Mouse (Mus musculus) embryonic facial prominence, embryonic 10.5 days (tissue): ENCODE data around the gene Guca1b. TPM values are rescaled to one million over a fixed set of nuclear protein-coding genes. Genes with fewer than 3 reads are reported as not detected.
A peak's percentile ranks its signal among the peaks of the same experiment; 100 is the strongest.
"Not testable (repeated sequence)": the region's sequence is repeated elsewhere in the genome, so short reads cannot be mapped to it uniquely, and the experiment has no call there.

ENCODE experiments used
- DNase-seq: peaks from one replicate; pipeline ENCODE4 v3.0.0-alpha.2; 2017; ENCODE audit warnings: low spot score
- H3K27ac ChIP-seq: fragments of 300-500 bp; sonication (generic); replicated peaks from 2 replicates; pipeline ENCODE4 v1.5.1; 2016; ENCODE audit warnings: mild to moderate bottlenecking
- H3K27me3 ChIP-seq: fragments of 300-500 bp; sonication (generic); replicated peaks from 2 replicates; pipeline ENCODE4 v1.6.1; 2016; ENCODE audit warnings: low read depth, mild to moderate bottlenecking; ENCODE audit not compliant: poor library complexity, severe bottlenecking
- H3K36me3 ChIP-seq: fragments of 300-500 bp; sonication (generic); replicated peaks from 2 replicates; pipeline ENCODE4 v1.6.1; 2016; ENCODE audit warnings: mild to moderate bottlenecking, moderate library complexity
- H3K4me1 ChIP-seq: fragments of 300-500 bp; sonication (generic); 2 replicates; pipeline ENCODE4 v1.6.1; 2016
- H3K4me3 ChIP-seq: fragments of 300-500 bp; sonication (generic); 2 replicates; pipeline ENCODE4 v1.5.1; 2016; ENCODE audit warnings: mild to moderate bottlenecking, moderate library complexity
- H3K9me3 ChIP-seq: fragments of 300-500 bp; sonication (generic); 2 replicates; pipeline ENCODE4 v1.6.1; 2016; ENCODE audit warnings: mild to moderate bottlenecking
- WGBS: fragments of 180-500 bp; shearing (Covaris S2); methylation state at CpG from one replicate; pipeline ENCODE4 v1.1.7; 2016; 5-methylcytosine and 5-hydroxymethylcytosine counted together
- polyA plus RNA-seq: library from polyadenylated mRNA; unstranded; fragments of >200 nt; fragmentation: Nextera tagmentation; extraction: Ambion mirVana; gene quantifications from 2 replicates; pipeline ENCODE4 v1.2.1, GENCODE M21; 2016

The Guca1b gene
- polyA plus RNA-seq, 1 experiment from 2014 or later, result 1.7 TPM

- H3K27ac ChIP-seq, result no peak overlapping the region
- peaks cover 32% of the 10 kb centered on the region for H3K36me3 ChIP-seq
- DNase-seq, result no peak
- H3K4me3 ChIP-seq, result no peak overlapping the region
- H3K27me3 ChIP-seq, result 0 out of 2 replicates have a peak, but pooled peaks cover 7% of the 10 kb centered on the region
- no peaks in the 10 kb centered on the region for H3K9me3 ChIP-seq
- 83% methylated on average over 3 of the region's 3 CpGs for WGBS
- H3K4me1 ChIP-seq, result peaks cover 10% of the 10 kb centered on the region
Measured at GRCm38 (mm10) chr17:47384064-47384463, 1.1 kb upstream of the Guca1b start.

GRCm38 (mm10) chr17:47386649-47387048 is 1.5 kb downstream of the Guca1b start:
- 61% methylated on average over 4 of the region's 4 CpGs for whole genome bisulfite sequencing
- DNase-seq, result peak; percentile 61
- Histone ChIP-seq H3K27me3 (0 out of 2 replicates have a peak, but pooled peaks cover 7% of the 10 kb centered on the region), H3K9me3 (no peaks in the 10 kb centered on the region), H3K4me1 (peaks cover 10% of the 10 kb centered on the region), H3K27ac (no peak overlapping the region), H3K36me3 (peaks cover 10% of the 10 kb centered on the region), H3K4me3 (no peak overlapping the region)

- DNase-seq, result peak; percentile 36
- Histone ChIP-seq H3K36me3 (no peaks in the 10 kb centered on the region), H3K27ac (no peak overlapping the region), H3K4me1 (peaks cover 19% of the 10 kb centered on the region), H3K9me3 (peaks cover 3% of the 10 kb centered on the region; the same call in 1 of the 2 replicates), H3K27me3 (peaks cover 58% of the 10 kb centered on the region), H3K4me3 (peak overlapping the region; percentile 44)
- 20% methylated on average over 24 of the region's 24 CpGs for WGBS
Measured at GRCm38 (mm10) chr17:47394223-47394869, 9.2 kb downstream of the Guca1b start.

GRCm38 (mm10) chr17:47395376-47395913 is 10.3 kb downstream of the Guca1b start:
- Histone ChIP-seq H3K27me3 (peaks cover 68% of the 10 kb centered on the region), H3K4me3 (peak overlapping the region; percentile 44), H3K9me3 (peaks cover 3% of the 10 kb centered on the region; the same call in 1 of the 2 replicates), H3K4me1 (peaks cover 20% of the 10 kb centered on the region), H3K27ac (no peak overlapping the region), H3K36me3 (no peaks in the 10 kb centered on the region)
- peak; percentile 69 for DNase-seq
- whole genome bisulfite sequencing, result 4% methylated on average over 20 of the region's 20 CpGs

GRCm38 (mm10) chr17:47399091-47399490 is 13.9 kb downstream of the Guca1b start:
- Histone ChIP-seq H3K4me1 (peaks cover 23% of the 10 kb centered on the region), H3K4me3 (no peak overlapping the region), H3K27ac (no peak overlapping the region), H3K27me3 (peaks cover 70% of the 10 kb centered on the region), H3K36me3 (no peaks in the 10 kb centered on the region), H3K9me3 (no peaks in the 10 kb centered on the region)
- no peak for DNase-seq
- 89% methylated on average over 8 of the region's 8 CpGs for WGBS

GRCm38 (mm10) chr17:47400451-47400850 is 15.3 kb downstream of the Guca1b start, which contains the start of gene Guca1a:
Guca1a (minus strand) TSS chr17:47400584.
- WGBS, result 32% methylated on average over 10 of the region's 10 CpGs
- Histone ChIP-seq H3K27ac (no peak within 1 kb of the TSS), H3K4me1 (peaks cover 10% of the 10 kb centered on the region; the same call in 1 of the 2 replicates), H3K9me3 (no peaks in the 10 kb centered on the region), H3K4me3 (no peak within 1 kb of the TSS), H3K36me3 (no peaks in the 10 kb centered on the region), H3K27me3 (peaks cover 65% of the 10 kb centered on the region)
- DNase-seq, result no peak

- Histone ChIP-seq H3K9me3 (no peaks in the 10 kb centered on the region), H3K4me3 (no peak overlapping the region), H3K36me3 (no peaks in the 10 kb centered on the region), H3K4me1 (peaks cover 6% of the 10 kb centered on the region; the same call in 1 of the 2 replicates), H3K27ac (no peak overlapping the region), H3K27me3 (peaks cover 81% of the 10 kb centered on the region)
- no peak for DNase-seq
- 67% methylated on average over 10 of the region's 10 CpGs for WGBS
Measured at GRCm38 (mm10) chr17:47407717-47408557, 22.7 kb downstream of the Guca1b start.

- DNase-seq, result peak; percentile 76
- no peak overlapping the region for H3K27ac ChIP-seq
- WGBS, result 25% methylated on average over 8 of the region's 8 CpGs
- H3K36me3 ChIP-seq, result no peaks in the 10 kb centered on the region
- no peak overlapping the region for H3K4me3 ChIP-seq
- H3K27me3 ChIP-seq, result peaks cover 82% of the 10 kb centered on the region
- H3K9me3 ChIP-seq, result no peaks in the 10 kb centered on the region
- H3K4me1 ChIP-seq, result peaks cover 6% of the 10 kb centered on the region; the same call in 1 of the 2 replicates
Measured at GRCm38 (mm10) chr17:47408558-47408898, 23.3 kb downstream of the Guca1b start.

- peaks cover 83% of the 10 kb centered on the region for H3K27me3 ChIP-seq
- not testable (repeated sequence) for H3K9me3 ChIP-seq, H3K4me1 ChIP-seq, H3K27ac ChIP-seq, H3K36me3 ChIP-seq
- peak overlapping the region; percentile 55 for H3K4me3 ChIP-seq
- DNase-seq, result peak; percentile 49
- 3% methylated on average over 74 of the region's 74 CpGs for WGBS
Measured at GRCm38 (mm10) chr17:47409897-47410861, 25.0 kb downstream of the Guca1b start.

- H3K4me3 ChIP-seq, result no peak overlapping the region
- 73% methylated on average over 2 of the region's 2 CpGs for WGBS
Measured at GRCm38 (mm10) chr17:47420195-47420594, 35.0 kb downstream of the Guca1b start.

GRCm38 (mm10) chr17:47421566-47421965 is 36.4 kb downstream of the Guca1b start:
- no peaks in the 10 kb centered on the region for H3K9me3 ChIP-seq
- no peak overlapping the region for H3K4me3 ChIP-seq
- no peak overlapping the region for H3K27ac ChIP-seq
- H3K27me3 ChIP-seq, result no peaks in the 10 kb centered on the region
- WGBS, result 84% methylated on average over 3 of the region's 3 CpGs
- H3K4me1 ChIP-seq, result no peaks in the 10 kb centered on the region
- H3K36me3 ChIP-seq, result no peaks in the 10 kb centered on the region
- no peak for DNase-seq

More at GRCm38 (mm10) chr17:47420195-47420594, 35.0 kb downstream of the Guca1b start:
- Histone ChIP-seq H3K27me3 (0 out of 2 replicates have a peak, but pooled peaks cover 3% of the 10 kb centered on the region), H3K4me1 (no peaks in the 10 kb centered on the region), H3K36me3 (no peaks in the 10 kb centered on the region), H3K9me3 (no peaks in the 10 kb centered on the region), H3K27ac (no peak overlapping the region)
- no peak for DNase-seq

GRCm38 (mm10) chr17:47422616-47423015 is 37.4 kb downstream of the Guca1b start:
- H3K27ac ChIP-seq, H3K9me3 ChIP-seq, H3K36me3 ChIP-seq, H3K27me3 ChIP-seq, H3K4me1 ChIP-seq, H3K4me3 ChIP-seq, DNase-seq: not testable (repeated sequence)
- 90% methylated on average over 1 of the region's 1 CpGs for WGBS
